8 mouse cellular contexts compared by ENCODE assay signal in the genomic region with DNA sequence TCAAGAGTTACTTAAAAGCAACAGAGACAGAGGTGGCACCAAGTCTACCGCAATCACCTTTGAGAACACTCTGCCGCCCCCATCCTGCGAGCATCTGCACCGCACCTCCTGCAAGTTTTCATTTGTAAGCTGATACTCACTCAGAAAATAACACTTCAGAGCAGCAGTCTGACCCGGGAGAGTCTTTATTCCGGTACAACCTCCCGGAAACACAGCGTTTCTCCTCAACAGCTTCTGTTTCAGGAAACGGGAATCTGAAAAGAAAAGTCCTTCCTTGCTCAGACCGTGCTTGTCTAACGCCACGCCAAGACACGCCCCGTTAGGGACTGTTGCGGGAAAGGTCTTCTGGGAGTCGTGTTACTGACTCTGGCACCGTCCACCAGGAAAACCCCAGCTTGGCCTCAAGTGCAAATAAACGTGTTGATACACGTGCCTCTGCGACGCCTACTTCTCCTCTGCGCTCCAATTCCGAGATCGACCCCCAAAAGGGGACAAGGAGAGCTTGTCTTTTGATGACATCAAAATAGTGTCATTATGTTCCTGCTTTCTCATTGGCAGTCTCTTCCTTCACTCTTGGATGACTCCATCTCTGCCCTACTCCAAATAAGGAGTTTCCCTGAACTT. TPM values are rescaled to one million over a fixed set of nuclear protein-coding genes. Genes with fewer than 3 reads are reported as not detected.
DNase-seq lines count a peak whose midpoint lies in the region; ATAC-seq and TF ChIP-seq lines count a peak whose summit lies in the region.

TSS of gene Alpk1 (minus strand) at position 507 of the 624 bp plus-strand sequence.

- TF ChIP-seq POLR2A in testis, adult 2 months (IDR thresholded peaks at IDR 0.05; ENCODE audit: control insufficient read depth, low read depth, low read length), result no peak

- no peaks in the 10 kb centered on the region for H3K36me3 ChIP-seq in embryonic facial prominence, embryonic 13.5 days
- no peaks in the 10 kb centered on the region for H3K36me3 ChIP-seq in heart, embryonic 11.5 days (ENCODE audit: control insufficient read depth, insufficient read depth, low read length)
- H3K36me3 ChIP-seq in kidney, embryonic 15.5 days, result no peaks in the 10 kb centered on the region
- no peaks in the 10 kb centered on the region for H3K36me3 ChIP-seq in liver, embryonic 13.5 days
- H3K36me3 ChIP-seq in testis, adult 2 months (ENCODE audit: control insufficient read depth, insufficient read depth, low read length), result no peaks in the 10 kb centered on the region

- H3K4me3 ChIP-seq in embryonic facial prominence, embryonic 13.5 days, result peak within 1 kb of the TSS; percentile 51
- peak within 1 kb of the TSS; percentile 47 for H3K4me3 ChIP-seq in heart, embryonic 11.5 days (ENCODE audit: low read depth, low read length)
- peak within 1 kb of the TSS; percentile 51 for H3K4me3 ChIP-seq in kidney, embryonic 15.5 days (replicated peaks)
- H3K4me3 ChIP-seq in liver, embryonic 13.5 days (replicated peaks), result peak within 1 kb of the TSS; percentile 58
- H3K4me3 ChIP-seq in testis, adult 2 months (ENCODE audit: control insufficient read depth, low read depth, low read length), result peak within 1 kb of the TSS; percentile 70

- H3K9ac ChIP-seq in embryonic facial prominence, embryonic 13.5 days, result peak within 1 kb of the TSS; percentile 64
- peak within 1 kb of the TSS; percentile 70 for H3K9ac ChIP-seq in heart, embryonic 11.5 days (ENCODE audit: low read depth, low read length)
- H3K9ac ChIP-seq in kidney, embryonic 15.5 days, result peak within 1 kb of the TSS; percentile 35; the same call in 1 of the 2 replicates
- H3K9ac ChIP-seq in liver, embryonic 13.5 days, result peak within 1 kb of the TSS; percentile 57

- TF ChIP-seq CTCF in testis, adult 2 months (IDR thresholded peaks at IDR 0.05; ENCODE audit: control insufficient read depth, insufficient read depth, insufficient replicate concordance, low read depth, low read length), result peak; percentile 49; the same call in 1 of the 2 replicates

- WGBS in embryonic facial prominence, embryonic 13.5 days, result under 1% methylated on average over 24 of the region's 24 CpGs
- 1% methylated on average over 24 of the region's 24 CpGs for WGBS in heart, embryonic 11.5 days (ENCODE audit: insufficient replicate concordance)
- whole genome bisulfite sequencing in kidney, embryonic 15.5 days, result under 1% methylated on average over 24 of the region's 24 CpGs
- WGBS in liver, embryonic 13.5 days (ENCODE audit: insufficient replicate concordance), result 3% methylated on average over 24 of the region's 24 CpGs

- H3K27me3 ChIP-seq in embryonic facial prominence, embryonic 13.5 days, result no peaks in the 10 kb centered on the region
- H3K27me3 ChIP-seq in heart, embryonic 11.5 days (ENCODE audit: control insufficient read depth, insufficient read depth, low read length), result no peaks in the 10 kb centered on the region
- no peaks in the 10 kb centered on the region for H3K27me3 ChIP-seq in kidney, embryonic 15.5 days
- H3K27me3 ChIP-seq in liver, embryonic 13.5 days, result no peaks in the 10 kb centered on the region
- H3K27me3 ChIP-seq in testis, adult 2 months (ENCODE audit: control insufficient read depth, insufficient read depth, low read length), result no peaks in the 10 kb centered on the region

- H3K4me2 ChIP-seq in embryonic facial prominence, embryonic 13.5 days, result peak within 1 kb of the TSS; percentile 68
- H3K4me2 ChIP-seq in heart, embryonic 11.5 days, result peak within 1 kb of the TSS; percentile 80
- peak within 1 kb of the TSS; percentile 77 for H3K4me2 ChIP-seq in kidney, embryonic 15.5 days
- peak within 1 kb of the TSS; percentile 77 for H3K4me2 ChIP-seq in liver, embryonic 13.5 days

- H3K9me3 ChIP-seq in embryonic facial prominence, embryonic 13.5 days, result no peaks in the 10 kb centered on the region
- no peaks in the 10 kb centered on the region for H3K9me3 ChIP-seq in heart, embryonic 11.5 days (replicated peaks; ENCODE audit: control insufficient read depth, low read length)
- no peaks in the 10 kb centered on the region for H3K9me3 ChIP-seq in kidney, embryonic 15.5 days (replicated peaks)
- H3K9me3 ChIP-seq in liver, embryonic 13.5 days (replicated peaks), result no peaks in the 10 kb centered on the region

- no peak for ATAC-seq in embryonic facial prominence, embryonic 13.5 days (ENCODE audit: insufficient number of reproducible peaks, insufficient read depth, low FRiP score, low TSS enrichment, low read depth)
- peak; percentile 65; the same call in 1 of the 2 replicates for ATAC-seq in heart, embryonic 11.5 days (replicated peaks; ENCODE audit: insufficient number of reproducible peaks, low FRiP score, low TSS enrichment)
- ATAC-seq in kidney, embryonic 15.5 days (replicated peaks; ENCODE audit: low FRiP score), result peak; percentile 92
- peak; percentile 80 for ATAC-seq in liver, embryonic 13.5 days (ENCODE audit: low read depth)

- no peaks in the 10 kb centered on the region for H3K4me1 ChIP-seq in embryonic facial prominence, embryonic 13.5 days
- H3K4me1 ChIP-seq in heart, embryonic 11.5 days (ENCODE audit: control insufficient read depth, insufficient read depth, low read length), result no peaks in the 10 kb centered on the region
- 0 out of 2 replicates have a peak, but pooled peaks cover 2% of the 10 kb centered on the region for H3K4me1 ChIP-seq in kidney, embryonic 15.5 days
- peaks cover 14% of the 10 kb centered on the region for H3K4me1 ChIP-seq in liver, embryonic 13.5 days (replicated peaks)
- no peaks in the 10 kb centered on the region; the same call in 1 of the 2 replicates for H3K4me1 ChIP-seq in testis, adult 2 months (ENCODE audit: control insufficient read depth, insufficient read depth, low read length)

- 0 out of 2 replicates have a peak within 1 kb of the TSS, but pooled peaks have one; percentile 39 for H3K27ac ChIP-seq in embryonic facial prominence, embryonic 13.5 days
- 0 out of 2 replicates have a peak within 1 kb of the TSS, but pooled peaks have one; percentile 41 for H3K27ac ChIP-seq in heart, embryonic 11.5 days (ENCODE audit: low read depth, low read length)
- H3K27ac ChIP-seq in kidney, embryonic 15.5 days, result peak within 1 kb of the TSS; percentile 76
- H3K27ac ChIP-seq in liver, embryonic 13.5 days, result no peak within 1 kb of the TSS; the same call in 1 of the 2 replicates
- H3K27ac ChIP-seq in testis, adult 2 months (ENCODE audit: control insufficient read depth, insufficient read depth, low read depth, low read length), result peak within 1 kb of the TSS; percentile 19; the same call in 1 of the 2 replicates

- DNase-seq in right cerebral cortex, adult 2 months (ENCODE audit: low spot score in 2 of 2), result peak; percentile 51 to 61
- no peak for DNase-seq in right cerebral cortex, postnatal 25 days
- peak; percentile 49 for DNase-seq in liver, embryonic 13.5 days
- peak; percentile 49 to 67 for DNase-seq in natural killer cell, adult 2 months (ENCODE audit: low spot score in 2 of 2)

RNA-seq across cellular contexts. Expression of gene Alpk1, which starts in this region (rescaled TPM):
- 2.3 and 3.0 TPM in 2 replicates for polyA plus RNA-seq in embryonic facial prominence, embryonic 13.5 days (2015; fragmentation: Nextera tagmentation; extraction: Ambion mirVana)
- polyA plus RNA-seq in heart, embryonic 11.5 days (2014; fragmentation: Nextera tagmentation; extraction: Ambion mirVana), result 0.72 and 1.2 TPM in 2 replicates
- polyA plus RNA-seq in kidney, embryonic 15.5 days (2015; fragmentation: Nextera tagmentation; extraction: Ambion mirVana), result 1.2 and 2.4 TPM in 2 replicates
- polyA plus RNA-seq in liver, embryonic 13.5 days (2015; fragmentation: Nextera tagmentation; extraction: Ambion mirVana), result 0.54 and 0.58 TPM in 2 replicates
- polyA plus RNA-seq in testis, adult 2 months (2012; rRNA removed), result 3.0 and 3.2 TPM in 2 replicates

Comparison
In these comparisons a context has a peak if more than half of its experiments do, and no peak if none do; other contexts are left out.
1. Peak in DNase-seq, ATAC-seq, H3K4me3 ChIP-seq, H3K9ac ChIP-seq and H3K4me2 ChIP-seq in liver, embryonic 13.5 days; RNA of the gene not detected or under 1 TPM.